Mouse (Mus musculus): Measurements from ENCODE around the gene Shisa3.

Gene Shisa3

DNA sequence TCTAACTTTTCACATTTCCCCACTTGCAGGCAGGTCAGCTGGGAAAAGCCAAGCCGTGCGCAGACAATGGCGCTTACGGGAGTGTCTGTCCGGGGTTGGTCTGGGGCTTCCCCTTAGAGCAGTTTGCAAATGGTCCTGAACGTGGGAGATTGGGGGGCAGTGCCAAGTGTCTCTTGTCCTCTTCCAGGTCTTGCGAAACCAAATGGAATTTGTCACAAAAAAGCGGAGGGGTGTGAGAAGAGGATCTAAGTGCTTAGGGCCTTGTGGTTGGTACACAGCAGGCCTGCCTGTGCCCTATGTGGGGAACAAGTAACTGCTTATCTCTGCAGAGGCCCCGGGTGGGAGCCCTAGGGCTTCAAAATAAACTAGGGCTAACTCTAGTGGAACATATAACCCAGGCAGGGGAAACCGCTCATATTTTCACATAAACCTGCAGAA is 26.2 kb downstream of the Shisa3 start:
- DNase-seq (ENCODE audit: low spot score), result no peak

DNA sequence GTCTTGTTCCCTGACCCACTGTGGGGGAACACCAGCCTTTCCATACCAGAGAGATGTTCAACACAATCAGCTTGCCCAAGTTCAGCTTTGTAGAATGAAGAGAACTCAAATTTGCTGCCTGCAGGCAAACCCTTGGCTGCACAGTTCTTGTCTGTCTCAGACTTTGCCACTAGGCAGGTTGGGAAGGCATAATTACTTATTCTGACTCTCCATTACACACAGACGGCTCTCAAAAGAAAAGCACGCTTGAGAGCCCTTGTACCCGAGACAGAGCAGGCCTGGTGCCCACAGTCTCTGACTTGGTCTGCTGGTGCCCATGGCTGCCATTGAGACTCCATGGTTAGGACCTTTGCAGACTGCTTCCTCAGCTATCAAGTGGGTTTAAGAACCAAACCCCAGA is 26.7 kb downstream of the Shisa3 start:
- no peak for DNase-seq (ENCODE audit: low spot score)

DNA sequence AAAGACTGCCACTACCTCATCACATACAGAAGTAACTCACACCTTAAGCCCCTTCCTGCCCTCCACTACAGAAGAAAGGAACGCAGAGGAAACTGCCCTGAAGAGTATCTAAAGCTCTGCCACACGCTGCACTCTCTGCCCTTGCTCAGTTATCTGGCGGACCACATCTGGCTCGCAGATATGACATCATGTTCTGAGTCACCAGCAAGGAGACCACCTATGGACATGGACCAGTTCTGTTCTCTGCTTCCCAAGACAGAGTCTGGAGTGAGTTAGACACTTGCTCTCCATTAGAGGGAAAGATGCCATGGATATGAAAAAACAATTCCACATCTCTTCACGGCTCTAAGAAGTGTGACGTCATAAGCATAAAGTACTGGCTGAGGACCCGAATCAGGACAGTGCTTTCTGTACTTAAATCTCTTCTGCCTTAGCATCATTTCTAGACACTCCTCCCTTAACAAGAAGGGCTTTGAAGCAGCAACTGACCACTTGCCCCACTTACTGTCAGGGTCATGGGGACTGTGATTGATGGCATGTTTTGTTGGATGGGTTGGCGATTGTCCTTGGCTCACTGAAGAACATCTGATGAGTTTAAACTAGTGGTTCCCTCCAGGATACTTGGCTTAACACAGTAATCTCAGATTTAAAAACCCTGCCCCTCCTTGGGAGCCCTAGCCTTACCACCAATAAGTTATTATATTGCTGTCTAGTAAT is 33.1 kb downstream of the Shisa3 start:
- no peak for DNase-seq (ENCODE audit: low spot score)

DNA sequence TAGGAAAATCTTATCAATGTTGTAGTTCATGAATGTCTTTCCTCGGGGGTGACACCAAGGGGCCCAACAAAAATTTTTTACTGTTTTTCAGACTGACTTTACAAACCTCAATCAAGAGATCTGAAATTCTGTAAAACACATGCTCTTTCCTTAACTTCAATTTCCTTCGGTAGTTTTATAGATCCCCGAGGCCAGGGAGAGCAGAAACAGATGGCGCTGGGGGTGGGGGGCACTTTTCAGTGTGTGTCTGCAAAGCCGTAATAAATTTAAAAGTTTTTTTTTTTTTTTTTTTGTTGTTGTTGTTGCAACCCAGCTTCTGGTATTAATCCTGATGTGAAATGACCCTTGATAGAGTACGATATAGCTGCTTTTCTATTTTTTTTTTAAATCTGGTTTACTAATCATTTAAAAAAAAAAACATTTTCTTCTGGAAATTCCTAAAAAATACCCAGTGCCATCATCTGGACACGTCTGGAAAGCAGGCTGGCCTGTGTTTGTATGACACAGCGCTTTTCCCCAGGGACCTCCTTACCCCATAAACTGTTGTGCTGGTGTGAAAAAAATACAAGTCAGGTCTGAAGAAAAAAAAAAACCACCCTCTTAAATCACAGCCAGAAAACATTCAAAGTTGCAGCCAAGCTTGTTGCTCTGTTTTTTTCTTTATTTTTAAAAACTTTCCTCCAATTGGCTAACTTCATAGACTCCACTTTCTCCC is 33.9 kb downstream of the Shisa3 start:
- no peak for DNase-seq (ENCODE audit: low spot score)

DNA sequence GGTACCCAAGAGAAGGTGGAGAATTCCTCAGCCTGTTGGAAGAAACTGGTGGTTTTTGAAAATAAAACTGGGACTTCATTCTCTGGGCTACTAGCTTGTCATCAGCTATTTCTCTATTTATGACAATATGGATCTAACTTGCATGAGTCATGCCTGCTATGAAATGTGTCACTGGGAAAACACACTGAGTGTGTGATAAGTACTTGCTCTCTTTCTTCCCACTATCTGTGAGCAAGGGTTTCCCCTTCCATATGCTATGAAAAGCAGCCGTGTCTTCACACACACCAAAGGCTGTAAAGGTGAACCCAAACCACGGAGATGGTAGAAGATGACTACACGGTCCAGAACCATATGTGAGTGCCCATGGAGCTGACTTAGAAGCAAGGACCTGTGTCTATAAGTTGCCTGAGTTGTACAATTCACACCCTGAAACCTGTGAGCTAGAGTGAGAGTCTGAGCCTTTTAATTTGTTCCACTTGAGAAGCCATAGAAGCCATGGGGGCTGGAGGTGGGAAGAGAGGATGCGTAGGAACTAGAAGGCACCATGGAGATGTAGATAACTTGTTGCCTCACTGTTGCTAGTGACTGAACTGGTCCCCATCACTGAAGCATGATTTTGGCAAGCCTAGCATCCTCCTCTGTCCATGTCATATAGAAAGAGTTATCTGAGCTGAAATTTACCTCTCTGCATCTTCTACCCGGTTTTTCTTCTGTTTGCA is 36.0 kb downstream of the Shisa3 start:
- DNase-seq (ENCODE audit: low spot score), result no peak

GRCm38 (mm10) chr5:67646756-67647529 is 39.3 kb downstream of the Shisa3 start:
- no peak for DNase-seq (ENCODE audit: low spot score)

- DNase-seq (ENCODE audit: low spot score), result no peak
Observed at GRCm38 (mm10) chr5:67647568-67647967, 39.9 kb downstream of the Shisa3 start.

GRCm38 (mm10) chr5:67649156-67649555 is 41.5 kb downstream of the Shisa3 start:
- no peak for DNase-seq (ENCODE audit: low spot score)

DNA sequence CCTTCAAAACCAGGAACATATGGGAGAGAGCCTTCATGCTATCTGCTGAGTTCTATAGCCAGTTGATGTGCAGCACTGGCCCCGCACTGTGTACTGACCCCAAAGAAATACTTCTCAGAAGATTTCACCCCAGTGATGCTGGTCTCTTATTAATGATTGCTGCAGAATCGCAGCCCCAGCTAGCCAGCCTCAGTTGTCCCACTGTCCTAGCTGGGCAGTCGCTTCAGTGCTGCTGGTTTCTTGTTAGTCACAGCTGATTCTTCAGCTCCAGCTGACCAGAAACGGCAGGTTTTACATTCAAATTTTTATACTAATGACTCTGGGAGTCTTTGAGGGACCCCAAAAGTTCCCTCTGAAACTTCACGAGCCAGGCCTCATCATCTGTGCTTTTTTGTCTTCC is 42.3 kb downstream of the Shisa3 start:
- no peak for DNase-seq (ENCODE audit: low spot score)

DNA sequence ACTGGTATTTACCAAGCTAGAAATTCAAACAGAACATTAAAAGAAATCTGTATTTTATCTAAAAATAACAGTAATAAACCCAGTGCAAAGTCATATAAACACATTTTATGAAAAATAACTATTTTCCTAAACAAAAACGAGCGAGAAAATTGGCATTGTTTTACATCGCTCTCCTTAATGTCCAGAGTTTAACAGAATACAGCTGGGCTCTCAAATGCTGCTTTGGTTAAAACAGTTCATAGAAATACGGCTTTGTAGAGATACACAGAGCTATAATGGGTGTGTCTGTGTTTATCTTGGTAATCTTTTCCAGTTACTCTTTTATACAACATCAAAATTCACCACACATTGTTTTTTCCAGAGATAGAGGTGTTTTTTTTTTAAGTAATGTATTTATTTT is 44.8 kb downstream of the Shisa3 start:
- DNase-seq (ENCODE audit: low spot score), result no peak

DNA sequence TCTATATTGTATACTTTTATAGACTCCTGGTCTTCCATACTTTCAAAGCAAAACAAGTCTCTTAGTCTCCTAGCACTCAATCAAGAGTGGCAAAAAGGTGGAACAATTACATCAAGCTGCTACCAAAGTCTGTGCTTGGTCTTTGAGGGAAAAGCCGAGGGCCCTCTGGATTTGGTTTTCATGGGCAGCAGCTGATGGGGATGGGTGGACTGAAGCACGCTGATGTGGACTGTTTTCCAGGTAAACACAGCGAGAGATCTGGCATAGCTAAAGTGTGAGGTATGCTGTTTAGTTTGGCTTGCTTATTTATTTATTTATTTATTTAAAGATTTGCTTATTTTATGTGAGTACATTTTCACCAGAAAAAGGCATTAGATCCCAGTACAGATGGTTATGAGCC is 45.9 kb downstream of the Shisa3 start:
- DNase-seq (ENCODE audit: low spot score), result no peak

- DNase-seq (ENCODE audit: low spot score), result no peak
Observed at GRCm38 (mm10) chr5:67654572-67654971, 46.9 kb downstream of the Shisa3 start.

DNA sequence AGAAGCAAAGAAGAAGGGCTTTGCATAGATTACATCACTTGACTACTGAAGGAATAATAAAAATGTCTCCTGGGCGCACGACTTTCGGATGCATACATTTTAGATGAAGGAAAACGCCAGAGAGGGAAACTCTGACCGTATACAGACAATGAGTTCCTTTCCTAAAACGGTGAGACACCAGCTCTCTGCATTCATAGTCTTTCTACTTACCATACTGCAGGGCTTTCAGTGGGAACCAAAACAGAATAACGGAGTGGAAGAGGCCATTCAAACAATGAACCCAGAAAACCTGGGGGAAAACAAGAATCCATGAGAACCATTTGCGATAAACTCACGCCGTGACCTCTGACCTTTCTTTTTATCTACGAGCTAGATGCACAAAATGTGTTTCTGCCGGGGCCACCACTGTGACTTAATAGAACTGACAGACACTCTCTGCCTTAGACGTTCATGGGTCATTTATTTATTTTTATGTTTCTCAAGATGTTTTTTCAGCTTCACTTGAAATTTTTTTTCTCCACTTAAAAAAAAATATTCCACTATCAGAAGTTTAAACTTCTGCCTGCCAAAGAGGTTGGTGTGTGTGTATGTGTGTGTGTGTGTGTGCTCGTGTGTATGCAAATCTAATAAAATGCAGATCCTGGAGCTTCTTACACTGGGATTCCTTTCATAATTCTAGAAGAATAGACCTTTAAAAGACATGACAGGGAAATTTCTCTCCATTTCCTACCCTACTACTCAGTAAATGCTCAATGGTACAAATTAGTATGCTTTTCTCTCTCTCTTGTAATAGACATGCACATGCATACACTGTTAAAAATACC is 48.2 kb downstream of the Shisa3 start:
- no peak for DNase-seq (ENCODE audit: low spot score)

DNA sequence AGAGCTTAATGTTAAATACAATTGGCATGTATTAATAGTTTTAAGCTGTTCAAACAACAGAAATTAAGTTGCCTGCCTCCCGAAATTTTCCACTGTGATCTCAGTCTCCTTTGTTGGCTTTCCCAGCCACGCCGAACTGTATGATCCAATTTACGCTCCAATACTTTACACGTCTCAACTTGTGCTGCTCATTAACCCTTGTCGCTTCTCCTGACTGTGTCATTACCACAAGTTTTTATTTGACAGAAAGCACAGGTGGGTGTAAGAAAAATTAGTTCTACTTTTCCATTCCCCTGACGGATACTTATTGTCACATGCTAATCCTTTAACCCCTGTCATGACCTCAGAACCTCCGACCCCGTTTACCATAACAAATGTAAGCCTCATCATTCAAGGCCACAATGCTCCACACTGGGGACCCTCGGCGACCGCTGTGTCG is 49.2 kb downstream of the Shisa3 start:
- DNase-seq (ENCODE audit: low spot score), result no peak

- DNase-seq (ENCODE audit: low spot score), result no peak
Observed at GRCm38 (mm10) chr5:67659864-67660263, 52.2 kb downstream of the Shisa3 start.

- DNase-seq (ENCODE audit: low spot score), result no peak
Observed at GRCm38 (mm10) chr5:67662715-67663114, 55.0 kb downstream of the Shisa3 start.

- DNase-seq (ENCODE audit: low spot score), result no peak
Observed at GRCm38 (mm10) chr5:67669436-67669896, 61.8 kb downstream of the Shisa3 start.

DNA sequence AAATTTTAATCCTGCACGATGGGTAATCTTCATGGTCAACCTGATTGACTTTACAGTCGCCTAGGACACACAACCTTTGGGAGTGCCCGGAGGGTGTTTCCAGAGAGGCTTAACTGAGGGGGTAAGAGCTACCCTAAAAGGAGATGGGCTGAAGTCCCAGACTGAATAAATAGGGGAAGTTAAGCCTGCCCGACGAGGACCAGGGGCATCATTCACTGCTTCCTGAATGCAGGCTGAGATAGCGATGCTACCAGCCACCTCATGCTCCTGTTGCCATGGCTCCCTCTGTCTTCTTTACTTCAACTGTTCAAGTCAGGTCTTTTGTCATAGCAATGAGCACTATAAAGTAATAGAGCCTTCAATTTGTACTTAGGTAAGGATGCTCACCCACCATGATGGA is 62.5 kb downstream of the Shisa3 start:
- no peak for DNase-seq (ENCODE audit: low spot score)

- DNase-seq (ENCODE audit: low spot score), result no peak
Observed at GRCm38 (mm10) chr5:67673008-67673407, 65.3 kb downstream of the Shisa3 start.

All from ovary, postnatal 10 days (tissue).